Mouse (Mus musculus): ENCODE measurements around the gene Gm9844.

GRCm38 (mm10) chr7:24840331-24840730 lies 21.7 kb upstream of the Gm9844 start:
- no peak for TF ChIP-seq CTCF (IDR thresholded peaks at IDR 0.05; ENCODE audit: low read depth)
- no peak for TF ChIP-seq EP300 (IDR thresholded peaks at IDR 0.05; ENCODE audit: low read depth)
